Mouse (Mus musculus): Measurements from ENCODE around the gene Cux2.

Cux2 gene

DNA sequence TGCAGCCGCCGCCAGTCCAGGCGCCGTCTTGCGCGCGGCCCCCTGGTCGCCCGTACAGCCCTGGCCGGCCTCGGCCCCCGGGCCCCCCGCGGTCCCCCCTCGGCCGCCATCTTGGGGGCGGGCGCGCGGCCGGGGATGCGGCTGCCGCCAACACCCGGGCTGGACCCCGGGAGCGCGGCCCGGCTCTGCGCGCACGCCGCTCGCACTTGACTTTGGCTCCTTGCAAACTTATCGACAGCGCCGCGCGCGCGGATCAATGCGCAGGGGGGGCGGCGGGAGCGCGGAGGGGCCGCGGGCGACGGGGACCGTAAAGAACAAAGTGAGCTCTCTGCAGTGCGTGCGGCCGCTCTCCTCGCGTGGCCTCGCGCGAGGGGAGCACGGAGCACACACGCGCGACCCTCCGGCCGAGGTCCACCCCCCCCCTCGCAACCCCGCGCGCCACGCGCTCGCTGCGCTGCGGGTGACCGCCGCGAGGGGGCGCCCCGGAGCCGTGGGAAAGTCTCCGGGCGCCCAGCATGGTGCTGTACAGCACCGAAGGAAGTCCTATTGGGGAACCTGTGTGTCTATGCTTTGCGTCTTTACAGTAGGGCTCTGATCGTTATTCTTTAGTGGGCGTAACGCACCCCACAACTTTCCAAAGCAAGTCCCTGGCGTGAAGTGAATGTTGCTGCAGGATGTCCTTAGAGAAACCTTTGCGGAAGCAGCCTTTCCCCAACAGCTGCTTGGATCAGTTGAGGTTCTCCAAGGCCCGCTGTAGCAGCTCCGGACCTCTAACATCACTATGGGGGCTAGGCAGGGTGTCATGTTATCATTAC lies at the start of gene Cux2:
Cux2 (minus strand) TSS at position 86 of the 815 bp plus-strand sequence.
- DNase-seq, result peak; percentile 63 to 86

- DNase-seq, result no peak
Observed at GRCm38 (mm10) chr5:122094439-122094838, 44.5 kb upstream of the Cux2 start.

GRCm38 (mm10) chr5:122093734-122094133 lies 43.8 kb upstream of the Cux2 start:
- no peak for DNase-seq

GRCm38 (mm10) chr5:122092794-122093193 lies 42.9 kb upstream of the Cux2 start:
- no peak for DNase-seq

- peak; percentile 50 to 60 for DNase-seq
Observed at GRCm38 (mm10) chr5:122091070-122091469, 41.2 kb upstream of the Cux2 start.

GRCm38 (mm10) chr5:122089664-122090063 lies 39.8 kb upstream of the Cux2 start:
- DNase-seq, result no peak

GRCm38 (mm10) chr5:122088917-122089316 lies 39.0 kb upstream of the Cux2 start:
- DNase-seq, result peak; percentile 84 to 88

- no peak for DNase-seq
Observed at GRCm38 (mm10) chr5:122086121-122086520, 36.2 kb upstream of the Cux2 start.

DNA sequence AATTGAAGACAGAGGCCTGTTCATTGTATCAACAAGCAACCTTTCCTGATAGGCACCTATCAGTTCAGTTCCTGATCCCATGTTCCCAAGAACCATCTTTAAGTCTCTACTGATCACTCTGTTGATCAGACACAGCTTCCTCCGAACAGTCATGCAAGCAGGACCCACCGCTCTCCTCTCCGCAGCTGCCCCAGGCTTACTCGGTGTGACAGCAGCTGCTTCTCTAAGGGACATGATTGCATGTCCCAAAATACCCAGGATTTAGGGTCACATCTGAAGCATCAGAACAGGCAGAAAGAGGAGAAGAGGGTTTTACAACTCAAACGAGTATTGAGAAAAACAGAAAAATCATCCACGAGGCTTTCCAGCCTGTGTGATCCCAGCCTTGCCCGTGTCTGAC lies 35.4 kb upstream of the Cux2 start:
- DNase-seq, result no peak

GRCm38 (mm10) chr5:122084470-122084869 lies 34.6 kb upstream of the Cux2 start:
- DNase-seq, result no peak

DNA sequence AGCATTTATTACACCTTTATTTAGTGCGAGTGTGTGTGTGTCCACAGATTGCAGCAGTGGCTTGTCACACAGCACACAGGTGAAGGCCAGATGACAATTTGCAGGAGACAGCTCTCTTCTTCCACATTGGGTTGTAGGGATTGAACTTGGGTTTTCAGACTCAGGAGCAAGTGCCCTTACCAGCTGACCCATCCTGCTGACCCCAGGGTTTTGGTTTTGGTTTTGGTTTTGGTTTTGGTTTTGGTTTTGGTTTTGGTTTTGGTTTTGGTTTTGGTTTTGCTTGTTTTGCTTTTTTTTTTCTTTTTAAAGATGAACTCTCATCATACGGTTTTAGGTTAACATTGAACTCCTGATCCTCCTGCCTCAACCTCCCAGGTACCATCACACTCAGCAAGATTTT lies 33.4 kb upstream of the Cux2 start:
- DNase-seq, result no peak

GRCm38 (mm10) chr5:122081471-122081870 lies 31.6 kb upstream of the Cux2 start:
- no peak for DNase-seq

GRCm38 (mm10) chr5:122080930-122081329 lies 31.0 kb upstream of the Cux2 start:
- DNase-seq, result peak; percentile 81 to 85

GRCm38 (mm10) chr5:122079796-122080195 lies 29.9 kb upstream of the Cux2 start:
- DNase-seq, result no peak

- no peak for DNase-seq
Observed at GRCm38 (mm10) chr5:122077244-122077643, 27.3 kb upstream of the Cux2 start.

DNA sequence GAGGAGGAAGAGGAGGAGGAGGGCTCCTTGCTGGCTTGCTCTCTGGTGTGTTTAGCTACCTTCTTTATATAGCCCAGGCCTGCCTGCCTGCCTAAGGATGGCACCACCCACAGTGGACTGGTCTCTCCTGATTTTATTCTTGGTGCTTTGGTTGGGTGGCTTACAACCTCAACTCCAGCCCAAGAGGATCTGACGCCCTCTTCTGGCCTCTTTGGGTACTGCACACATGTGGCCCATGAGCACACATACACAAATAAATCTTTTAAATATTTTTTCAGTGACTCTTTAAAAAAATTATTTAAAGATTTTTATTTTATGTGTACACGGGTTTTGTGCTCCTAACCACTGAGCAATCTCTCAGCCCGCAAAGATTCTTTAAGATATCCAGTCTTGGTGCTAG lies 25.8 kb upstream of the Cux2 start:
- DNase-seq, result no peak

DNA sequence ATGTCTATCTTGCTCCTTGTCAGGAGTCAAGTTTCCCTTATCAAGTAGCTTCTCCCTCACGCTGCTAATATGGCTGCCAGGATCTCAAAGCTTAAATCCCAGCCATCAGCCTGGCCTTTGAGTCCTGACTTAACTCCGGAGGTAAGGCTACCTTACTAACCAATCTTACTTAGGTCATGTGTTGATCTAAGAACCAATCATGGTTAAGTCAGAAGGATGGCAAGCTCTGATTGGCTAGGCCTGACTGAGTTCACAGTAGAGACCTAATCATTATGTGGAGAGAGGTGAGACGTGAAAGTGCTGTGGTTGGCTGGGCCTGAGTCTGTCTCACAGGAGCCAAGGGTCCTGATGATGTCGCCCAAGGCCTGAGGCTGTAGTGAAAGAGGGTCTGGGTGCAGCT lies 22.1 kb upstream of the Cux2 start:
- no peak for DNase-seq

GRCm38 (mm10) chr5:122070963-122071800 lies 21.3 kb upstream of the Cux2 start:
- DNase-seq, result no peak

- no peak for DNase-seq
Observed at GRCm38 (mm10) chr5:122068563-122068962, 18.7 kb upstream of the Cux2 start.

- no peak for DNase-seq
Observed at GRCm38 (mm10) chr5:122063204-122063933, 13.5 kb upstream of the Cux2 start.

GRCm38 (mm10) chr5:122062479-122062878 lies 12.6 kb upstream of the Cux2 start:
- DNase-seq, result no peak

GRCm38 (mm10) chr5:122060767-122061333 lies 10.9 kb upstream of the Cux2 start:
- DNase-seq, result no peak
